Mouse (Mus musculus) heart, embryonic 12.5 days (tissue): ENCODE results near the gene Kif5c. TPM values are rescaled to one million over a fixed set of nuclear protein-coding genes. Genes with fewer than 3 reads are reported as not detected.

Experiments
- ATAC-seq: fragments of 200-750 bp; cut with Nextera tagmentation; 2 replicates; pipeline ENCODE4 v1.8.0; 2017; ENCODE audit warnings: moderate TSS enrichment, moderate library complexity; ENCODE audit not compliant: insufficient number of reproducible peaks, low FRiP score
- H3K27ac ChIP-seq: fragments of 300-500 bp; sonication (generic); 2 replicates; pipeline ENCODE4 v1.5.1; 2016; ENCODE audit warnings: mild to moderate bottlenecking, moderate library complexity; ENCODE audit not compliant: poor library complexity, severe bottlenecking
- H3K27me3 ChIP-seq: fragments of 300-500 bp; sonication (generic); replicated peaks from 2 replicates; pipeline ENCODE4 v1.6.1; 2016; ENCODE audit warnings: mild to moderate bottlenecking, moderate library complexity
- H3K36me3 ChIP-seq: fragments of 300-500 bp; sonication (generic); 2 replicates; pipeline ENCODE4 v1.6.1; 2016; ENCODE audit warnings: mild to moderate bottlenecking, moderate library complexity
- H3K4me1 ChIP-seq: fragments of 300-500 bp; sonication (generic); replicated peaks from 2 replicates; pipeline ENCODE4 v1.6.1; 2016; ENCODE audit warnings: mild to moderate bottlenecking
- H3K4me2 ChIP-seq: fragments of 300-500 bp; sonication (generic); 2 replicates; pipeline ENCODE4 v1.6.1; 2016; ENCODE audit warnings: mild to moderate bottlenecking, moderate library complexity
- H3K4me3 ChIP-seq: fragments of 300-500 bp; sonication (generic); 2 replicates; pipeline ENCODE4 v1.5.1; 2016; ENCODE audit warnings: mild to moderate bottlenecking
- H3K9ac ChIP-seq: fragments of 300-500 bp; sonication (generic); 2 replicates; pipeline ENCODE4 v1.6.1; 2016; ENCODE audit warnings: mild to moderate bottlenecking, moderate library complexity
- H3K9me3 ChIP-seq: fragments of 300-500 bp; sonication (generic); replicated peaks from 2 replicates; pipeline ENCODE4 v1.6.1; 2016; ENCODE audit warnings: mild to moderate bottlenecking, moderate library complexity
- WGBS: fragments of 180-500 bp; shearing (Covaris S2); methylation state at CpG from one replicate; pipeline ENCODE4 v1.1.7; 2016; 5-methylcytosine and 5-hydroxymethylcytosine counted together
- polyA plus RNA-seq: library from polyadenylated mRNA; unstranded; fragments of >200 nt; fragmentation: Nextera tagmentation; extraction: Ambion mirVana; gene quantifications from 2 replicates; pipeline ENCODE4 v1.2.1, GENCODE M21; 2016

Gene Kif5c
- polyA plus RNA-seq, 1 experiment from 2014 or later = 1.2 TPM

DNA sequence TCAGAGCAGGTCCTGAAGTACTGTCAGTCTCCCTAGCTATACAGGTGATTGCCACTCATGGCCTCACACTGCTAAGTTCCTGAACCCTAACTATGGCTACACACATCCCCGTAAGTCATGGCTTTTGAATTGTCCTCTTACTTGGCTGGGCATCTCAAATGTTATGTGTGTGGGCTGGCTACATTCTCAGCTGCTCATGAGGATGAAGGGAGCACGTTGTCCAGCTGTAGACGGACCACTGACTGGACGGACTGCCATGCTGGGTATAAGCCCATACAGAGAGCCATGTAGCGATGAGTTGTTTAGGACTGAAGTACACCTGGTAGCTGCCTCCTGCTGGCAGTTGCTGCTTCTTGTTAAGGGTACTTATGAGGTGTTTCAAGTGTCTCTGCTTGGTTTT lies 79.8 kb downstream of the Kif5c start:
- no peaks in the 10 kb centered on the region for H3K36me3 ChIP-seq
- H3K4me1 ChIP-seq = peaks cover 7% of the 10 kb centered on the region; the same call in 1 of the 2 replicates
- no peak overlapping the region for H3K27ac ChIP-seq
- no peaks in the 10 kb centered on the region for H3K27me3 ChIP-seq
- H3K4me2 ChIP-seq = no peak overlapping the region
- H3K9ac ChIP-seq = no peak overlapping the region
- H3K4me3 ChIP-seq = no peak overlapping the region
- 90% methylated on average over 5 of the region's 5 CpGs for WGBS
- no peak for ATAC-seq
- H3K9me3 ChIP-seq = no peaks in the 10 kb centered on the region

DNA sequence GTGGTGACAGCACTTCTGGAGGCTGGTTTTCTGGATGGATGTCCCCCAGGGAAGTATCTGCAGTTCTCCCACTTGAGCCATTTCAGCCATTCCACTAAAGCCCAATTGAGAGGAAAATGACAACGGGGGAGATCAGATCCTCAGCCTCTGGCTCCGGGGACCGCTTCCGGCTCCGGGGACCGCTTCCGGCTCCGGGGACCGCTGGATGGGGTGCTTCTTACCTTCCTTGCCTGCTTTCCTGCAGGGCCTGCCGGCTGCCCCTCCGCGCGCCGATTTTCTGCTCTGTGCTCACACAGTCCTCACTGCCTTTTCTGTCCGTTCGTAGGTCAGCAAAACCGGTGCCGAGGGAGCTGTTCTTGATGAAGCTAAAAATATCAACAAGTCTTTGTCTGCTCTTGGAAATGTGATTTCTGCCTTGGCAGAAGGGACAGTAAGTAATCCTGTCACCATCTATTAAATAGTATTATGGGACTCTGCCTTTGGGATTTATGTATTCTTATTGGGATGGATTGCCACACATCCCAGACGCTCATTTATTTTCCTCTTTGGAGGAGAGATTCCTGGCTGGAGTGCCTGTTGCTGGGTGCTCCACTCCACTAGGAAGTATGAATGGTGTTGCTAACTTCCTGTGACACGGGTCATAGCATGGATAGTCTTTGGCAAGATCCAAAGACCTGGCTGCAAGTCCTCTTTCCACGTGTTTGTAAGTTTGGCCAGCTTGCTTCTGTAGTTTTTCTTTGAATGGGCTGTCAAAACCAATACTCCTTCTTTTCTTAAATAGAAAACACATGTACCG lies 81.3 kb downstream of the Kif5c start:
- H3K36me3 ChIP-seq = no peaks in the 10 kb centered on the region
- H3K4me3 ChIP-seq = peak overlapping the region; percentile 0; the same call in 1 of the 2 replicates
- no peaks in the 10 kb centered on the region for H3K27me3 ChIP-seq
- H3K27ac ChIP-seq = no peak overlapping the region
- 72% methylated on average over 22 of the region's 22 CpGs for WGBS
- no peak overlapping the region for H3K9ac ChIP-seq
- no peak for ATAC-seq
- peak overlapping the region; percentile 24 for H3K4me2 ChIP-seq
- H3K4me1 ChIP-seq = peaks cover 7% of the 10 kb centered on the region; the same call in 1 of the 2 replicates
- no peaks in the 10 kb centered on the region for H3K9me3 ChIP-seq

DNA sequence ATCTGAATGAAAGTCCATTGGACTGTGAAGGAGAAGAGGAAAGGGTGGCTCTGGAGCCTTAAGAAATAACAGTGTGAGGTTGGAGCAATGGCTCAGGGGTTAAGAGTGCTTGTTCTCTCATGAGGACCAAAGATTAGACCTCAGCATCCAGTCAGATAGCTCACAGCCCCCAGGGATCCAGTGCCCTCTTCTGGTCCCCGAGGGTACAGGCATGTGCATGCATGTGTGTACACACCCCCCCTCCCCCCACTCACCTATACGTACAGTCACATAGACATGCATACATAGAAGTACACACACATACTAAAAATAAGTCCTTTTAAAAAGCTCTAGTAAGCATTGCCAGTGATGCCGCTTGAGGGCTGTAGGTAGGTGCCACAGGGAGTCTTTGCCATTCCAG lies 91.1 kb downstream of the Kif5c start:
- no peak overlapping the region for H3K9ac ChIP-seq
- no peak for ATAC-seq
- 70% methylated on average over 3 of the region's 3 CpGs for WGBS
- H3K36me3 ChIP-seq = no peaks in the 10 kb centered on the region
- H3K27ac ChIP-seq = no peak overlapping the region
- no peaks in the 10 kb centered on the region for H3K9me3 ChIP-seq
- no peaks in the 10 kb centered on the region for H3K4me1 ChIP-seq
- no peak overlapping the region for H3K4me3 ChIP-seq
- no peaks in the 10 kb centered on the region for H3K27me3 ChIP-seq
- no peak overlapping the region for H3K4me2 ChIP-seq

GRCm38 (mm10) chr2:49711693-49712092 lies 92.6 kb downstream of the Kif5c start:
- Histone ChIP-seq H3K9ac (no peak overlapping the region), H3K27ac (no peak overlapping the region), H3K4me1 (no peaks in the 10 kb centered on the region), H3K4me2 (no peak overlapping the region), H3K4me3 (no peak overlapping the region), H3K27me3 (no peaks in the 10 kb centered on the region), H3K9me3 (no peaks in the 10 kb centered on the region), H3K36me3 (no peaks in the 10 kb centered on the region)
- 79% methylated on average over 6 of the region's 6 CpGs for WGBS
- no peak for ATAC-seq

- Histone ChIP-seq H3K4me2 (no peak overlapping the region), H3K9me3 (no peaks in the 10 kb centered on the region), H3K4me1 (no peaks in the 10 kb centered on the region), H3K27me3 (no peaks in the 10 kb centered on the region), H3K27ac (no peak overlapping the region), H3K9ac (no peak overlapping the region), H3K4me3 (no peak overlapping the region), H3K36me3 (no peaks in the 10 kb centered on the region)
- ATAC-seq = no peak
- 68% methylated on average over 7 of the region's 7 CpGs for WGBS
Measured at GRCm38 (mm10) chr2:49712336-49712887, 93.3 kb downstream of the Kif5c start.

- 88% methylated on average over 7 of the region's 7 CpGs for WGBS
- peaks cover 17% of the 10 kb centered on the region for H3K4me1 ChIP-seq
- H3K9ac ChIP-seq = no peak overlapping the region
- H3K4me2 ChIP-seq = no peak overlapping the region
- no peak for ATAC-seq
- no peaks in the 10 kb centered on the region for H3K36me3 ChIP-seq
- no peak overlapping the region for H3K4me3 ChIP-seq
- no peaks in the 10 kb centered on the region for H3K27me3 ChIP-seq
- no peaks in the 10 kb centered on the region for H3K9me3 ChIP-seq
- H3K27ac ChIP-seq = no peak overlapping the region
Measured at GRCm38 (mm10) chr2:49716490-49716889, 97.4 kb downstream of the Kif5c start.

DNA sequence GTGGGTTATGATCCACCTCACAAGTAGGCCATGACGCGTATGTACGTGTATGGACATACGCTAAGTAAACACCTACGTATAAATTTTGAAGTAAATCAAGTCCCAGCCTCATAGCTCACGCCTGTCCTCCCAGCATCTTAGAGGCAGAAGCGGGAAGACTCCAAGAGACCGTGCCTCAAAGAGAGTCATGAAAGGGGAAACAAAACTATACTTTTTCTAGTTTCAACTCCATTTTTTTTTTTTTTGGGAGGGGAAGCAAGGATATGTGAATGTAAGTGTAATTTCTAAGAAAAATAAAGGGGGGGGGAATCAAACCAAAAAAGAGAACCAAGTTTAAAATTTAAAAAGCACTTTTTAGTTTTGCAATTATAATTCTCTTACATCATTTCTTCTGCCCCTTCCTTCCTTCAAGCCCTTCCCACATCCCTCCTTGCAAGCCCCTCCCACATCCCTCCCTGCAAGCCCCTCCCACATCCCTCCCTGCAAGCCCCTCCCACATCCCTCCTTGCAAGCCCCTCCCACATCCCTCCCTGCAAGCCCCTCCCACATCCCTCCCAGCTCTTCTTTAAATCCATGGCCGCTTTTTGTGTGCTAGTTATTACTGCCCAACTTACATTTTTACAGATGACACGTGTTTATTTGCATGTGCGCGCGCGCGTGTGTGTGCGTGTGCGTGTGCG lies 98.5 kb downstream of the Kif5c start:
- Histone ChIP-seq H3K27ac (no peak overlapping the region), H3K9me3 (no peaks in the 10 kb centered on the region), H3K4me1 (peaks cover 20% of the 10 kb centered on the region), H3K9ac (no peak overlapping the region), H3K36me3 (no peaks in the 10 kb centered on the region), H3K4me3 (no peak overlapping the region), H3K27me3 (no peaks in the 10 kb centered on the region), H3K4me2 (no peak overlapping the region)
- WGBS = 89% methylated on average over 18 of the region's 18 CpGs
- no peak for ATAC-seq

GRCm38 (mm10) chr2:49718492-49718891 lies 99.4 kb downstream of the Kif5c start:
- no peaks in the 10 kb centered on the region for H3K9me3 ChIP-seq
- ATAC-seq = no peak
- H3K9ac ChIP-seq = no peak overlapping the region
- no peak overlapping the region for H3K4me3 ChIP-seq
- no peaks in the 10 kb centered on the region for H3K36me3 ChIP-seq
- 56% methylated on average over 3 of the region's 3 CpGs for WGBS
- H3K27ac ChIP-seq = no peak overlapping the region
- no peak overlapping the region for H3K4me2 ChIP-seq
- peaks cover 29% of the 10 kb centered on the region for H3K4me1 ChIP-seq
- H3K27me3 ChIP-seq = no peaks in the 10 kb centered on the region

GRCm38 (mm10) chr2:49718935-49719850 lies 100.1 kb downstream of the Kif5c start:
- H3K27me3 ChIP-seq = no peaks in the 10 kb centered on the region
- H3K4me2 ChIP-seq = peak overlapping the region; percentile 43
- H3K4me3 ChIP-seq = no peak overlapping the region
- no peak for ATAC-seq
- H3K36me3 ChIP-seq = no peaks in the 10 kb centered on the region
- whole genome bisulfite sequencing = 48% methylated on average over 8 of the region's 8 CpGs
- H3K4me1 ChIP-seq = peaks cover 29% of the 10 kb centered on the region
- 0 out of 2 replicates have a peak overlapping the region, but pooled peaks have one; percentile 11 for H3K27ac ChIP-seq
- 0 out of 2 replicates have a peak overlapping the region, but pooled peaks have one; percentile 8 for H3K9ac ChIP-seq
- H3K9me3 ChIP-seq = no peaks in the 10 kb centered on the region

DNA sequence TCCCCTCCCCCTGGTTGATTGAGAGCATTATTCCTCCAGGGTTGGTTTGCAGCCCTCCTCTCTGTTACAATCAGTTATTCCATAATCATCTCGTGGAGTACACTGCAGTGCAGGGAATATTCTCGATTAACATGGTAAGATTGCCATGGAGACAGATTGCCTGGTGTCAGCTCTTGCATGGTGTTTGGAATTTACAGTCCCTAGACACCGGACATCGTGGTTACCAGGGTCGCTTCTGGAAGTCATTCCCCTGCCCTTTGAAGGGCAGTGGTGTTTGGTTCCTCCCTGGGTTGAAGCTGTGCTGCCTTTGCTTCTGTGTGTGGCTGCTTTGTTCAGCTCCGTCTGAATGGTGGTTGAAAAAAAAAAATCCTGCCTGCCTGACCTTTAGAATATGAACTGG lies 100.8 kb downstream of the Kif5c start:
- Histone ChIP-seq H3K4me1 (peaks cover 29% of the 10 kb centered on the region), H3K27ac (0 out of 2 replicates have a peak overlapping the region, but pooled peaks have one; percentile 11), H3K9ac (0 out of 2 replicates have a peak overlapping the region, but pooled peaks have one; percentile 8), H3K27me3 (no peaks in the 10 kb centered on the region), H3K4me3 (no peak overlapping the region), H3K4me2 (peak overlapping the region; percentile 43), H3K36me3 (no peaks in the 10 kb centered on the region), H3K9me3 (no peaks in the 10 kb centered on the region)
- no peak; the same call in 1 of the 2 replicates for ATAC-seq
- WGBS = 10% methylated on average over 6 of the region's 6 CpGs
